Mouse (Mus musculus) CH12F3 (cell line): Measurements from ENCODE around the gene Btbd35f23.
"Not testable (repeated sequence)": the region's sequence is repeated elsewhere in the genome, so short reads cannot be mapped to it uniquely, and the experiment has no call there.

Experiments
- in situ Hi-C: fragments of 300-500 bp; cut with MboI; formaldehyde crosslinking; loops from 2 replicates; pipeline ENCODE4 v1.14.3; 2020; ENCODE audit warnings: low sequenced_read_pairs

The Btbd35f23 gene

GRCm38 (mm10) chrX:3076575-3076974 lies at the start of gene Btbd35f23:
Gene Btbd35f23 (plus strand): TSS chrX:3076875.
- in situ Hi-C loops, result not testable (repeated sequence)
